Mouse (Mus musculus): ENCODE data around the gene Ssbp3. TPM values are rescaled to one million over a fixed set of nuclear protein-coding genes. Genes with fewer than 3 reads are reported as not detected.

Ssbp3 gene
- polyA plus RNA-seq, 1 experiment from 2014 or later: 171 TPM

GRCm38 (mm10) chr4:107021464-107021863 lies 111.0 kb downstream of the Ssbp3 start:
- ATAC-seq (ENCODE audit: low FRiP score, low read depth): no peak
- no peak overlapping the region for H3K4me2 ChIP-seq (replicated peaks)
- no peak overlapping the region for H3K9ac ChIP-seq
- peaks cover 85% of the 10 kb centered on the region for H3K4me1 ChIP-seq
- H3K27me3 ChIP-seq: no peaks in the 10 kb centered on the region
- no peaks in the 10 kb centered on the region for H3K9me3 ChIP-seq
- H3K4me3 ChIP-seq: no peak overlapping the region
- H3K27ac ChIP-seq: no peak overlapping the region
- peaks cover 11% of the 10 kb centered on the region for H3K36me3 ChIP-seq
- 68% methylated on average over 3 of the region's 3 CpGs for WGBS

GRCm38 (mm10) chr4:107024899-107025298 lies 114.4 kb downstream of the Ssbp3 start:
- ATAC-seq (ENCODE audit: low FRiP score, low read depth): no peak
- WGBS: 75% methylated on average over 7 of the region's 7 CpGs
- no peak overlapping the region for H3K4me2 ChIP-seq (replicated peaks)
- no peak overlapping the region for H3K4me3 ChIP-seq
- H3K4me1 ChIP-seq: peaks cover 50% of the 10 kb centered on the region
- H3K9me3 ChIP-seq: no peaks in the 10 kb centered on the region
- H3K36me3 ChIP-seq: peaks cover 39% of the 10 kb centered on the region
- H3K9ac ChIP-seq: no peak overlapping the region
- H3K27me3 ChIP-seq: no peaks in the 10 kb centered on the region
- no peak overlapping the region for H3K27ac ChIP-seq

GRCm38 (mm10) chr4:107025369-107025768 lies 114.9 kb downstream of the Ssbp3 start:
- H3K27ac ChIP-seq: no peak overlapping the region
- H3K4me2 ChIP-seq (replicated peaks): no peak overlapping the region
- ATAC-seq (ENCODE audit: low FRiP score, low read depth): no peak
- 75% methylated on average over 5 of the region's 5 CpGs for WGBS
- peaks cover 44% of the 10 kb centered on the region for H3K36me3 ChIP-seq
- H3K4me3 ChIP-seq: no peak overlapping the region
- H3K4me1 ChIP-seq: peaks cover 48% of the 10 kb centered on the region
- no peaks in the 10 kb centered on the region for H3K9me3 ChIP-seq
- no peaks in the 10 kb centered on the region for H3K27me3 ChIP-seq
- H3K9ac ChIP-seq: no peak overlapping the region

- Histone ChIP-seq H3K4me1 (peaks cover 39% of the 10 kb centered on the region), H3K9ac (no peak overlapping the region), H3K4me3 (no peak overlapping the region), H3K27me3 (no peaks in the 10 kb centered on the region), H3K4me2 (replicated peaks) (no peak overlapping the region), H3K27ac (no peak overlapping the region), H3K36me3 (peaks cover 55% of the 10 kb centered on the region), H3K9me3 (no peaks in the 10 kb centered on the region)
- WGBS: 60% methylated on average over 8 of the region's 8 CpGs
- ATAC-seq (ENCODE audit: low FRiP score, low read depth): no peak
These were observed 116.0 kb downstream of the Ssbp3 start for GRCm38 (mm10) chr4:107026451-107026850.

- no peaks in the 10 kb centered on the region for H3K9me3 ChIP-seq
- H3K9ac ChIP-seq: no peak overlapping the region
- no peak overlapping the region for H3K4me2 ChIP-seq (replicated peaks)
- H3K27me3 ChIP-seq: no peaks in the 10 kb centered on the region
- H3K4me3 ChIP-seq: no peak overlapping the region
- H3K27ac ChIP-seq: no peak overlapping the region
- ATAC-seq (ENCODE audit: low FRiP score, low read depth): no peak
- H3K4me1 ChIP-seq: no peaks in the 10 kb centered on the region
- 85% methylated on average over 4 of the region's 4 CpGs for WGBS
- peaks cover 97% of the 10 kb centered on the region for H3K36me3 ChIP-seq
These were observed 125.2 kb downstream of the Ssbp3 start for GRCm38 (mm10) chr4:107035689-107036088.

- 87% methylated on average over 2 of the region's 2 CpGs for WGBS
- ATAC-seq (ENCODE audit: low FRiP score, low read depth): no peak
- peaks cover 97% of the 10 kb centered on the region for H3K36me3 ChIP-seq
- H3K4me2 ChIP-seq (replicated peaks): no peak overlapping the region
- H3K27ac ChIP-seq: no peak overlapping the region
- H3K9ac ChIP-seq: no peak overlapping the region
- no peak overlapping the region for H3K4me3 ChIP-seq
- no peaks in the 10 kb centered on the region for H3K9me3 ChIP-seq
- no peaks in the 10 kb centered on the region for H3K27me3 ChIP-seq
- no peaks in the 10 kb centered on the region for H3K4me1 ChIP-seq
These were observed 126.5 kb downstream of the Ssbp3 start for GRCm38 (mm10) chr4:107036985-107037384.

- Histone ChIP-seq H3K27me3 (no peaks in the 10 kb centered on the region), H3K27ac (no peak overlapping the region), H3K36me3 (peaks cover 93% of the 10 kb centered on the region), H3K4me1 (no peaks in the 10 kb centered on the region), H3K4me3 (no peak overlapping the region), H3K9ac (no peak overlapping the region), H3K9me3 (no peaks in the 10 kb centered on the region), H3K4me2 (replicated peaks) (no peak overlapping the region)
- no peak for ATAC-seq (ENCODE audit: low FRiP score, low read depth)
- 79% methylated on average over 4 of the region's 4 CpGs for WGBS
These were observed 127.8 kb downstream of the Ssbp3 start for GRCm38 (mm10) chr4:107038303-107038702.

- Histone ChIP-seq H3K4me2 (replicated peaks) (no peak overlapping the region), H3K9me3 (no peaks in the 10 kb centered on the region), H3K9ac (no peak overlapping the region), H3K27ac (0 out of 2 replicates have a peak overlapping the region, but pooled peaks have one; percentile 22), H3K36me3 (peaks cover 93% of the 10 kb centered on the region), H3K27me3 (no peaks in the 10 kb centered on the region), H3K4me1 (no peaks in the 10 kb centered on the region), H3K4me3 (no peak overlapping the region)
- WGBS: 89% methylated on average over 8 of the region's 8 CpGs
- no peak for ATAC-seq (ENCODE audit: low FRiP score, low read depth)
These were observed 128.8 kb downstream of the Ssbp3 start for GRCm38 (mm10) chr4:107039270-107039669.

GRCm38 (mm10) chr4:107042304-107042703 lies 131.8 kb downstream of the Ssbp3 start:
- Histone ChIP-seq H3K4me1 (no peaks in the 10 kb centered on the region), H3K4me3 (no peak overlapping the region), H3K9ac (no peak overlapping the region), H3K27me3 (no peaks in the 10 kb centered on the region), H3K9me3 (no peaks in the 10 kb centered on the region), H3K36me3 (peaks cover 94% of the 10 kb centered on the region), H3K4me2 (replicated peaks) (no peak overlapping the region), H3K27ac (no peak overlapping the region)
- no peak for ATAC-seq (ENCODE audit: low FRiP score, low read depth)
- WGBS: 94% methylated on average over 6 of the region's 6 CpGs

GRCm38 (mm10) chr4:107045188-107045587 lies 134.7 kb downstream of the Ssbp3 start:
- 96% methylated on average over 13 of the region's 13 CpGs for WGBS
- Histone ChIP-seq H3K27ac (no peak overlapping the region), H3K9ac (no peak overlapping the region), H3K9me3 (no peaks in the 10 kb centered on the region), H3K36me3 (peaks cover 90% of the 10 kb centered on the region), H3K4me2 (replicated peaks) (no peak overlapping the region), H3K4me3 (no peak overlapping the region), H3K27me3 (no peaks in the 10 kb centered on the region), H3K4me1 (no peaks in the 10 kb centered on the region)
- no peak for ATAC-seq (ENCODE audit: low FRiP score, low read depth)

GRCm38 (mm10) chr4:107047806-107048205 lies 137.3 kb downstream of the Ssbp3 start:
- no peak for ATAC-seq (ENCODE audit: low FRiP score, low read depth)
- no peaks in the 10 kb centered on the region for H3K27me3 ChIP-seq
- H3K27ac ChIP-seq: no peak overlapping the region
- H3K4me1 ChIP-seq: no peaks in the 10 kb centered on the region
- no peak overlapping the region for H3K4me2 ChIP-seq (replicated peaks)
- no peaks in the 10 kb centered on the region for H3K9me3 ChIP-seq
- H3K36me3 ChIP-seq: peaks cover 66% of the 10 kb centered on the region
- WGBS: 94% methylated on average over 5 of the region's 5 CpGs
- no peak overlapping the region for H3K4me3 ChIP-seq
- H3K9ac ChIP-seq: no peak overlapping the region

GRCm38 (mm10) chr4:107048568-107049162 lies 138.2 kb downstream of the Ssbp3 start:
- Histone ChIP-seq H3K9me3 (no peaks in the 10 kb centered on the region), H3K27me3 (no peaks in the 10 kb centered on the region), H3K4me3 (no peak overlapping the region), H3K9ac (no peak overlapping the region), H3K36me3 (peaks cover 61% of the 10 kb centered on the region), H3K4me1 (no peaks in the 10 kb centered on the region), H3K27ac (no peak overlapping the region), H3K4me2 (replicated peaks) (no peak overlapping the region)
- ATAC-seq (ENCODE audit: low FRiP score, low read depth): no peak
- 88% methylated on average over 11 of the region's 11 CpGs for WGBS

- WGBS: 48% methylated on average over 3 of the region's 4 CpGs
- Histone ChIP-seq H3K27me3 (no peaks in the 10 kb centered on the region), H3K4me3 (no peak overlapping the region), H3K4me2 (replicated peaks) (no peak overlapping the region), H3K9ac (no peak overlapping the region), H3K27ac (no peak overlapping the region), H3K36me3 (peaks cover 47% of the 10 kb centered on the region), H3K4me1 (no peaks in the 10 kb centered on the region), H3K9me3 (no peaks in the 10 kb centered on the region)
- no peak for ATAC-seq (ENCODE audit: low FRiP score, low read depth)
These were observed 141.4 kb downstream of the Ssbp3 start for GRCm38 (mm10) chr4:107051889-107052288.

Measured in limb, embryonic 13.5 days (tissue).